Comparison of ENCODE assay signal across 8 mouse cellular contexts in the genomic region with DNA sequence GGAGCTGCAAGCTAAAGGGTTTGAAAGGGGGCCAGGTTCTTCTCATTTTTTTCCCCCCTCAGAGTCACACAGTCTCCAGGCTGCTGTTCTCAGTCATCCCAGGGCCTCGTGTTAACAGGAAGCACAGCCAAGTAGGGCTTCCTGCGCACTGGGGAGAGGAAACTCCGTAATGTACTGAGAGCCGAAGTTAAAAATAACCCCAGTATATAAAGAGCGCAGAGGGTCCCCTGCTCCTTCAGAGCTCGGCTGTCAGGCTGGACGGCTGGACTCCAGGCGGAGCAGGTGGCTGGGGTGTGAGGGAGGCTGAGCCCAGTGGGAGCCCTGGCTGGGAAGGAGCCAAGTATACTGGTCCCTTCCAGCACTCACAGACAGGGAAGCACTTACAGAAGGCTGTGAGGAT. TPM values are rescaled to one million over a fixed set of nuclear protein-coding genes. Genes with fewer than 3 reads are reported as not detected.
DNase-seq lines count a peak whose midpoint lies in the region; ATAC-seq and TF ChIP-seq lines count a peak whose summit lies in the region.

No protein-coding gene starts in this region.

- no peak for TF ChIP-seq CTCF in liver, embryonic 14.5 days (IDR thresholded peaks at IDR 0.05; ENCODE audit: low read depth)

- no peaks in the 10 kb centered on the region for H3K9me3 ChIP-seq in embryonic facial prominence, embryonic 14.5 days (ENCODE audit: control insufficient read depth, low read length)
- no peaks in the 10 kb centered on the region for H3K9me3 ChIP-seq in heart, embryonic 13.5 days
- no peaks in the 10 kb centered on the region for H3K9me3 ChIP-seq in liver, embryonic 14.5 days (ENCODE audit: control insufficient read depth, low read length)

- H3K4me2 ChIP-seq in embryonic facial prominence, embryonic 14.5 days (ENCODE audit: low read depth, low read length), result 0 out of 2 replicates have a peak overlapping the region, but pooled peaks have one; percentile 10
- H3K4me2 ChIP-seq in heart, embryonic 13.5 days, result peak overlapping the region; percentile 3
- H3K4me2 ChIP-seq in liver, embryonic 14.5 days (ENCODE audit: low read depth), result no peak overlapping the region

- peak; percentile 71 for DNase-seq in CD4-positive helper T cell, adult 2 months (ENCODE audit: low read depth, low spot score)
- peak; percentile 86 for DNase-seq in adrenal gland, adult 2 months
- peak; percentile 93 for DNase-seq in embryonic facial prominence, embryonic 14.5 days (ENCODE audit: low spot score)
- peak; percentile 79 to 87 for DNase-seq in kidney, postnatal 4 days
- no peak for DNase-seq in liver, embryonic 14.5 days (ENCODE audit: low read depth in 3 of 3, low spot score in 3 of 3)
- DNase-seq in urinary bladder, postnatal 25 days (ENCODE audit: low spot score), result peak; percentile 44

- TF ChIP-seq EP300 in liver, embryonic 14.5 days (IDR thresholded peaks at IDR 0.05; ENCODE audit: low read depth), result no peak

- H3K4me3 ChIP-seq in embryonic facial prominence, embryonic 14.5 days (ENCODE audit: low read depth, low read length), result no peak overlapping the region
- H3K4me3 ChIP-seq in heart, embryonic 13.5 days, result no peak overlapping the region
- no peak overlapping the region for H3K4me3 ChIP-seq in liver, embryonic 14.5 days (ENCODE audit: insufficient read depth in 1 of 2, low read depth in 2 of 2, low read length in 2 of 2)

- no peaks in the 10 kb centered on the region for H3K36me3 ChIP-seq in embryonic facial prominence, embryonic 14.5 days (ENCODE audit: control insufficient read depth, insufficient read depth, low read length)
- no peaks in the 10 kb centered on the region for H3K36me3 ChIP-seq in heart, embryonic 13.5 days
- H3K36me3 ChIP-seq in liver, embryonic 14.5 days (replicated peaks; ENCODE audit: control insufficient read depth, insufficient read depth, low read depth), result no peaks in the 10 kb centered on the region

- H3K9ac ChIP-seq in embryonic facial prominence, embryonic 14.5 days (ENCODE audit: low read depth, low read length), result no peak overlapping the region; the same call in 1 of the 2 replicates
- H3K9ac ChIP-seq in heart, embryonic 13.5 days, result peak overlapping the region; percentile 53
- no peak overlapping the region for H3K9ac ChIP-seq in liver, embryonic 14.5 days (replicated peaks)

- peak; percentile 95 for ATAC-seq in embryonic facial prominence, embryonic 14.5 days (ENCODE audit: low read depth)
- peak; percentile 89 for ATAC-seq in heart, embryonic 13.5 days (ENCODE audit: extremely low read depth, insufficient number of reproducible peaks, low FRiP score, low TSS enrichment)
- ATAC-seq in liver, embryonic 14.5 days (ENCODE audit: insufficient read depth), result peak; percentile 68
- peak; percentile 64 for ATAC-seq in neutrophil, adult 5-6 weeks (ENCODE audit: extremely low read depth, insufficient number of reproducible peaks, low FRiP score, poor library complexity, severe bottlenecking)

- 20% methylated on average over 8 of the region's 8 CpGs for WGBS in embryonic facial prominence, embryonic 14.5 days
- 6% methylated on average over 8 of the region's 8 CpGs for WGBS in heart, embryonic 13.5 days
- 18% methylated on average over 8 of the region's 8 CpGs for WGBS in liver, embryonic 14.5 days (ENCODE audit: insufficient replicate concordance)

- peak overlapping the region; percentile 75 for H3K27ac ChIP-seq in embryonic facial prominence, embryonic 14.5 days (replicated peaks; ENCODE audit: low read depth, low read length)
- H3K27ac ChIP-seq in heart, embryonic 13.5 days (replicated peaks), result peak overlapping the region; percentile 96
- no peak overlapping the region for H3K27ac ChIP-seq in liver, embryonic 14.5 days

- H3K4me1 ChIP-seq in embryonic facial prominence, embryonic 14.5 days (ENCODE audit: control insufficient read depth, insufficient read depth, low read length), result peaks cover 7% of the 10 kb centered on the region; the same call in 1 of the 2 replicates
- H3K4me1 ChIP-seq in heart, embryonic 13.5 days, result peaks cover 31% of the 10 kb centered on the region
- H3K4me1 ChIP-seq in liver, embryonic 14.5 days (replicated peaks; ENCODE audit: control insufficient read depth in 2 of 2, insufficient read depth in 2 of 2, low read length in 1 of 2), result peaks cover 0 to 5% of the 10 kb centered on the region in 2 experiments; a peak in 2 of 4 replicates

- no peaks in the 10 kb centered on the region for H3K27me3 ChIP-seq in embryonic facial prominence, embryonic 14.5 days (replicated peaks; ENCODE audit: control insufficient read depth, insufficient read depth, low read length)
- no peaks in the 10 kb centered on the region for H3K27me3 ChIP-seq in heart, embryonic 13.5 days (replicated peaks)
- no peaks in the 10 kb centered on the region for H3K27me3 ChIP-seq in liver, embryonic 14.5 days (ENCODE audit: control insufficient read depth, insufficient read depth, low read length)

RNA-seq across cellular contexts. Expression of a gene that starts 9.4 kb away (rescaled TPM):
- 10 to 100 TPM in 1 of 2 experiments, 1 to 10 TPM in 1; 6.4 to 17.1 TPM for total RNA-seq in adrenal gland, adult 2 months (2021)
- 0.10 and 0.33 TPM in 2 replicates for polyA plus RNA-seq in adrenal gland, adult 2 months (2012; rRNA removed)
- 23.1 and 26.5 TPM in 2 replicates for polyA plus RNA-seq in embryonic facial prominence, embryonic 14.5 days (2014; fragmentation: Nextera tagmentation; extraction: Ambion mirVana)
- polyA plus RNA-seq in heart, embryonic 13.5 days (2015; fragmentation: Nextera tagmentation; extraction: Ambion mirVana), result 15.9 and 19.4 TPM in 2 replicates
- polyA plus RNA-seq in liver, embryonic 14.5 days (2012; rRNA removed), result 0.83 and 7.4 TPM in 2 replicates
- 7.3 and 8.0 TPM in 2 replicates for polyA plus RNA-seq in liver, embryonic 14.5 days (2014; fragmentation: Nextera tagmentation; extraction: Ambion mirVana)
- 5.0 and 9.7 TPM in 2 replicates for total RNA-seq in neutrophil, adult 5-6 weeks (2017)

RNA-seq across cellular contexts. Expression of a gene that starts 23.2 kb away (rescaled TPM):
- 10 to 100 TPM; 34.4 to 53.0 TPM for total RNA-seq in adrenal gland, adult 2 months (2021)
- 94.5 and 128 TPM in 2 replicates for polyA plus RNA-seq in adrenal gland, adult 2 months (2012; rRNA removed)
- polyA plus RNA-seq in embryonic facial prominence, embryonic 14.5 days (2014; fragmentation: Nextera tagmentation; extraction: Ambion mirVana), result 19.9 and 22.1 TPM in 2 replicates
- 14.2 and 15.1 TPM in 2 replicates for polyA plus RNA-seq in heart, embryonic 13.5 days (2015; fragmentation: Nextera tagmentation; extraction: Ambion mirVana)
- polyA plus RNA-seq in liver, embryonic 14.5 days (2012; rRNA removed), result 2.9 and 3.4 TPM in 2 replicates
- 2.0 and 2.6 TPM in 2 replicates for polyA plus RNA-seq in liver, embryonic 14.5 days (2014; fragmentation: Nextera tagmentation; extraction: Ambion mirVana)
- total RNA-seq in neutrophil, adult 5-6 weeks (2017), result 428 and 461 TPM in 2 replicates

RNA-seq across cellular contexts. Expression of a gene that starts 55.9 kb away (rescaled TPM):
- 10 to 100 TPM; 66.3 to 67.8 TPM for total RNA-seq in adrenal gland, adult 2 months (2021)
- 62.1 and 75.1 TPM in 2 replicates for polyA plus RNA-seq in adrenal gland, adult 2 months (2012; rRNA removed)
- 85.2 and 107 TPM in 2 replicates for polyA plus RNA-seq in embryonic facial prominence, embryonic 14.5 days (2014; fragmentation: Nextera tagmentation; extraction: Ambion mirVana)
- polyA plus RNA-seq in heart, embryonic 13.5 days (2015; fragmentation: Nextera tagmentation; extraction: Ambion mirVana), result 107 and 116 TPM in 2 replicates
- polyA plus RNA-seq in liver, embryonic 14.5 days (2012; rRNA removed), result 35.0 and 38.8 TPM in 2 replicates
- 46.7 and 52.5 TPM in 2 replicates for polyA plus RNA-seq in liver, embryonic 14.5 days (2014; fragmentation: Nextera tagmentation; extraction: Ambion mirVana)
- 156 and 166 TPM in 2 replicates for total RNA-seq in neutrophil, adult 5-6 weeks (2017)

Comparison
In these comparisons a context has a peak if more than half of its experiments do, and no peak if none do; other contexts are left out.
1. DNase-seq: peak in CD4-positive helper T cell, adult 2 months (single experiment), adrenal gland, adult 2 months (single experiment), embryonic facial prominence, embryonic 14.5 days (single experiment), kidney, postnatal 4 days (2 of 2) and urinary bladder, postnatal 25 days (single experiment); none in liver, embryonic 14.5 days (0 of 3).
2. Peak in every context shown above with its lines, with median percentiles within 50 percentile points of each other: ATAC-seq.